Mouse (Mus musculus) kidney, adult 9 months (tissue): Measurements from ENCODE around the gene Strbp.

ENCODE experiments used
- DNase-seq: peaks from one replicate; pipeline ENCODE4 v3.0.0; 2022

The Strbp gene

GRCm38 (mm10) chr2:37518561-37519285, 184.9 kb downstream of the Strbp start:
- DNase-seq: no peak

GRCm38 (mm10) chr2:37516922-37517462, 186.7 kb downstream of the Strbp start:
- DNase-seq: no peak

- DNase-seq: no peak
Measured at GRCm38 (mm10) chr2:37516030-37516710, 187.5 kb downstream of the Strbp start, which contains the start of gene Gpr21. Gene Gpr21, plus strand, starts transcription at chr2:37516332.

GRCm38 (mm10) chr2:37511134-37511901, 192.3 kb downstream of the Strbp start:
- DNase-seq: no peak

- peak; percentile 61 for DNase-seq
Measured at GRCm38 (mm10) chr2:37505856-37506255, 197.8 kb downstream of the Strbp start.

GRCm38 (mm10) chr2:37497321-37497720, 206.3 kb downstream of the Strbp start:
- no peak for DNase-seq

- DNase-seq: no peak
Measured at GRCm38 (mm10) chr2:37488956-37489355, 214.7 kb downstream of the Strbp start.

GRCm38 (mm10) chr2:37486408-37486807, 217.3 kb downstream of the Strbp start:
- no peak for DNase-seq

GRCm38 (mm10) chr2:37485370-37485769, 218.3 kb downstream of the Strbp start:
- peak; percentile 70 for DNase-seq

- DNase-seq: no peak
Measured at GRCm38 (mm10) chr2:37484165-37484564, 219.5 kb downstream of the Strbp start.

GRCm38 (mm10) chr2:37480039-37480438, 223.6 kb downstream of the Strbp start:
- no peak for DNase-seq

- no peak for DNase-seq
Measured at GRCm38 (mm10) chr2:37479559-37479958, 224.1 kb downstream of the Strbp start.

GRCm38 (mm10) chr2:37466266-37466665, 237.4 kb downstream of the Strbp start:
- no peak for DNase-seq

GRCm38 (mm10) chr2:37460707-37461106, 243.0 kb downstream of the Strbp start:
- DNase-seq: no peak

GRCm38 (mm10) chr2:37452376-37452760, 251.3 kb downstream of the Strbp start:
- peak; percentile 26 for DNase-seq

GRCm38 (mm10) chr2:37451667-37452375, 251.8 kb downstream of the Strbp start:
- peak; percentile 93 for DNase-seq

GRCm38 (mm10) chr2:37442611-37443591, 260.8 kb downstream of the Strbp start, which contains the start of the genes Zbtb26, Zbtb6 and Rabgap1:
Gene Zbtb26, minus strand, starts transcription at chr2:37443135.
Gene Zbtb6, minus strand, starts transcription at chr2:37443171.
Gene Rabgap1, plus strand, starts transcription at chr2:37443279.
- DNase-seq: peak; percentile 97
